Mouse (Mus musculus): ENCODE measurements around the gene Nrip1. TPM values are rescaled to one million over a fixed set of nuclear protein-coding genes. Genes with fewer than 3 reads are reported as not detected.

Gene Nrip1
- polyA plus RNA-seq, 1 experiment from 2014 or later: 17.4 TPM

- Histone ChIP-seq H3K36me3 (ENCODE audit: control insufficient read depth, insufficient read depth) (peaks cover 4% of the 10 kb centered on the region), H3K9me3 (replicated peaks; ENCODE audit: control insufficient read depth, low read length) (no peaks in the 10 kb centered on the region), H3K27me3 (ENCODE audit: control insufficient read depth, insufficient read depth, low read depth, low read length) (no peaks in the 10 kb centered on the region), H3K9ac (ENCODE audit: low read depth, low read length) (no peak overlapping the region), H3K4me3 (ENCODE audit: low read depth, low read length) (no peak overlapping the region), H3K4me2 (ENCODE audit: low read depth, low read length) (no peak overlapping the region), H3K27ac (ENCODE audit: low read length) (no peak overlapping the region), H3K4me1 (ENCODE audit: control insufficient read depth, low read depth, low read length) (peaks cover under 1% of the 10 kb centered on the region; the same call in 1 of the 2 replicates)
- WGBS (ENCODE audit: insufficient replicate concordance): 83% methylated on average over 4 of the region's 4 CpGs
- no peak for ATAC-seq (ENCODE audit: low read depth)
Observed at GRCm38 (mm10) chr16:76306446-76306845, 67.2 kb downstream of the Nrip1 start.

- no peak for ATAC-seq (ENCODE audit: low read depth)
- Histone ChIP-seq H3K4me1 (ENCODE audit: control insufficient read depth, low read depth, low read length) (peaks cover 8% of the 10 kb centered on the region), H3K9ac (ENCODE audit: low read depth, low read length) (no peak overlapping the region), H3K4me2 (ENCODE audit: low read depth, low read length) (no peak overlapping the region), H3K27me3 (ENCODE audit: control insufficient read depth, insufficient read depth, low read depth, low read length) (no peaks in the 10 kb centered on the region), H3K4me3 (ENCODE audit: low read depth, low read length) (no peak overlapping the region), H3K27ac (ENCODE audit: low read length) (no peak overlapping the region), H3K9me3 (replicated peaks; ENCODE audit: control insufficient read depth, low read length) (no peaks in the 10 kb centered on the region), H3K36me3 (ENCODE audit: control insufficient read depth, insufficient read depth) (no peaks in the 10 kb centered on the region)
- 95% methylated on average over 6 of the region's 6 CpGs for WGBS (ENCODE audit: insufficient replicate concordance)
Observed at GRCm38 (mm10) chr16:76303436-76303835, 70.2 kb downstream of the Nrip1 start.

DNA sequence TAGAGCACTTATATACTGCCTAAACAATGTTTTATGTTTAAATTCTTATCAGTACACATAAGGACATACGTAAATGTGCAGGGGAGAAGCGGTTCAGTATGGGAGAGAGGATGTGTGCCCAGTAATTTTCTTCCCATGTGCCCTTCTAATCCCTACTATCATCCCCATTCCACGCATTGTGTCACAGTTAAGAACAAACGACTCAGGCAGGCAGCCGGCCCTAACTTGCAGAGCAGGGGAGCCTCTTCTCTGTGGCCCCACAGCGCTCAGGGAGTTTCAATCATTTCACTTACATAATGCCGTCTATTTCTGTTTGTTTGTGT is 71.9 kb downstream of the Nrip1 start:
- Histone ChIP-seq H3K27me3 (ENCODE audit: control insufficient read depth, insufficient read depth, low read depth, low read length) (no peaks in the 10 kb centered on the region), H3K27ac (ENCODE audit: low read length) (no peak overlapping the region), H3K36me3 (ENCODE audit: control insufficient read depth, insufficient read depth) (no peaks in the 10 kb centered on the region), H3K9ac (ENCODE audit: low read depth, low read length) (no peak overlapping the region), H3K9me3 (replicated peaks; ENCODE audit: control insufficient read depth, low read length) (no peaks in the 10 kb centered on the region), H3K4me1 (ENCODE audit: control insufficient read depth, low read depth, low read length) (peaks cover 8% of the 10 kb centered on the region), H3K4me3 (ENCODE audit: low read depth, low read length) (no peak overlapping the region), H3K4me2 (ENCODE audit: low read depth, low read length) (no peak overlapping the region)
- WGBS (ENCODE audit: insufficient replicate concordance): 61% methylated on average over 7 of the region's 7 CpGs
- 0 out of 2 replicates have a peak, but pooled peaks have one; percentile 4 for ATAC-seq (ENCODE audit: low read depth)

DNA sequence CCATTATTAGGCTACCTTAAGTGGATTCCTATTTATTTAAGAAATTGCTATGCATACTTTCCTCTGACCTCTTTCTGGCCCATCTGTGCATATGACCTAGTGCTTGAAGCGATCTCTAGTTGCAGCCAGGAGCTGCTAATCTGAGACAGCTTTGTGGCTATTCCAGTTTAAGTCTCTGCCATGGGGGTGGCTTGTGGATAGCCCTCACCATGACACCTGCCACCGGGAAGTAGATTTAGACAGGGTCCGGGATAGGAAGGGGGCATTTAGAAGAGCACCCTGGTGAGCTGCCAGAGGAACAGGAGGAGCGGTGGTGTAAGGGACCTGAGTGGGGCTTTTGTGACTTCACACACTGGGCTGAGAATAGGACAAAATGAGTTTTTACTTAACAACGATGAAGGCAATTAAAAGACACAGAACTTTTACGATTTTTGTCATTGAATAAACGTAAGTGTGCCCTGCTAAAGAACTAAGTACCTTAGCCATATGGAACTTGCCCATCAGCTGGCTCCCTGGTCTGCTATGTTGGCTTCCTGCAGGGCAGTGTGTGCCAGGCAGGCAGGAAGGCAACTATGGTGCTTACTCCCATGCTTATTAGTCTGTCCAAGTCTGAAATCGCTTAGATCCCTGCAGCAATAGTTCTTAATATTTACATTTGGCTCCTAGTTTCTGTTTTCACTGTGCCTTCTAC is 72.4 kb downstream of the Nrip1 start:
- Histone ChIP-seq H3K4me2 (ENCODE audit: low read depth, low read length) (no peak overlapping the region), H3K36me3 (ENCODE audit: control insufficient read depth, insufficient read depth) (no peaks in the 10 kb centered on the region), H3K9me3 (replicated peaks; ENCODE audit: control insufficient read depth, low read length) (no peaks in the 10 kb centered on the region), H3K4me3 (ENCODE audit: low read depth, low read length) (no peak overlapping the region), H3K4me1 (ENCODE audit: control insufficient read depth, low read depth, low read length) (peaks cover 8% of the 10 kb centered on the region), H3K9ac (ENCODE audit: low read depth, low read length) (no peak overlapping the region), H3K27me3 (ENCODE audit: control insufficient read depth, insufficient read depth, low read depth, low read length) (no peaks in the 10 kb centered on the region), H3K27ac (ENCODE audit: low read length) (no peak overlapping the region)
- 80% methylated on average over 8 of the region's 8 CpGs for WGBS (ENCODE audit: insufficient replicate concordance)
- ATAC-seq (ENCODE audit: low read depth): no peak

DNA sequence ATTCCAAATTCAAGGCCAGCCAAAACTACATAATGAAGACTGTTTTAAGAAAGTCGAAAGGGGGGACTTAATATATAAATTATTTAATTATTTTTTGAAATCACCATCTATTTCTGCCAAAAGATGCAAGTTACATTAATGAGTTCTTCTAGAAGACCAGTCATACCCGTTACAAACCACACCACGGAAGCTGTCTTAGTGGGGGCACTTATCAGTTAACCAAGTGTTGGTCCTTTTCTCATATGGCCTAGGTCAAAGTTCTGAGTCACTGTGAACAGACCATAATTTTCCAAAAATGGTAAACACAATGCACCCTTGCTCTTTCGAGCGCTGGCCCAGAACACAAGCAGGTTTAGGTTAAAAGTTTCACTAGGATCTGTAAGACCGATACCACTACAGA is 73.2 kb downstream of the Nrip1 start:
- H3K4me1 ChIP-seq (ENCODE audit: control insufficient read depth, low read depth, low read length): peaks cover 8% of the 10 kb centered on the region
- no peak overlapping the region for H3K27ac ChIP-seq (ENCODE audit: low read length)
- no peak overlapping the region for H3K4me3 ChIP-seq (ENCODE audit: low read depth, low read length)
- no peak overlapping the region for H3K9ac ChIP-seq (ENCODE audit: low read depth, low read length)
- no peaks in the 10 kb centered on the region for H3K9me3 ChIP-seq (replicated peaks; ENCODE audit: control insufficient read depth, low read length)
- no peaks in the 10 kb centered on the region for H3K27me3 ChIP-seq (ENCODE audit: control insufficient read depth, insufficient read depth, low read depth, low read length)
- no peak overlapping the region for H3K4me2 ChIP-seq (ENCODE audit: low read depth, low read length)
- 56% methylated on average over 6 of the region's 6 CpGs for WGBS (ENCODE audit: insufficient replicate concordance)
- no peak for ATAC-seq (ENCODE audit: low read depth)
- H3K36me3 ChIP-seq (ENCODE audit: control insufficient read depth, insufficient read depth): no peaks in the 10 kb centered on the region

- Histone ChIP-seq H3K27ac (ENCODE audit: low read length) (no peak overlapping the region), H3K36me3 (ENCODE audit: control insufficient read depth, insufficient read depth) (peaks cover 3% of the 10 kb centered on the region), H3K9ac (ENCODE audit: low read depth, low read length) (no peak overlapping the region), H3K4me3 (ENCODE audit: low read depth, low read length) (no peak overlapping the region), H3K27me3 (ENCODE audit: control insufficient read depth, insufficient read depth, low read depth, low read length) (no peaks in the 10 kb centered on the region), H3K9me3 (replicated peaks; ENCODE audit: control insufficient read depth, low read length) (no peaks in the 10 kb centered on the region), H3K4me1 (ENCODE audit: control insufficient read depth, low read depth, low read length) (peaks cover 11% of the 10 kb centered on the region), H3K4me2 (ENCODE audit: low read depth, low read length) (no peak overlapping the region)
- no peak for ATAC-seq (ENCODE audit: low read depth)
- whole genome bisulfite sequencing (ENCODE audit: insufficient replicate concordance): 59% methylated on average over 2 of the region's 2 CpGs
Observed at GRCm38 (mm10) chr16:76299511-76299910, 74.1 kb downstream of the Nrip1 start.

DNA sequence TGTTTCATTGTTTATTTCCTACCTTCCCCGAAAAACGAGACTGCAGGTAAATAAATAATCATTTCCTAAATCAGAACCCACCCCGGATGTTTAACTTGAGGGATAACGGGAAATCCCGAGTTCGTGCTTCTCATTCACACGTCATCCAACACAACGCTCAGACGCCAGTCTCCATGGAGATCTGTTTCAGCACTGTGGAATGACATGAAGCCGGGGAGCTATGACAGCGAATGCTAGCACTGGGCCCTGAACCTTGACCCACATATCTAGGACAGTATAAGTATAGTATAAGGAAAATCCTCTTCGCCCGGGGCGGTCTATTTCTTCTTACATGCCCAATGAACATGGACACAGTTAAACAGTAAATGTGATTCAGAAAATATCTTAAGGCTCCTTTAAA is 78.3 kb downstream of the Nrip1 start:
- Histone ChIP-seq H3K9me3 (replicated peaks; ENCODE audit: control insufficient read depth, low read length) (no peaks in the 10 kb centered on the region), H3K4me2 (ENCODE audit: low read depth, low read length) (no peak overlapping the region), H3K4me1 (ENCODE audit: control insufficient read depth, low read depth, low read length) (peaks cover 17% of the 10 kb centered on the region), H3K4me3 (ENCODE audit: low read depth, low read length) (no peak overlapping the region), H3K27ac (ENCODE audit: low read length) (no peak overlapping the region), H3K9ac (ENCODE audit: low read depth, low read length) (no peak overlapping the region), H3K36me3 (ENCODE audit: control insufficient read depth, insufficient read depth) (peaks cover 37% of the 10 kb centered on the region), H3K27me3 (ENCODE audit: control insufficient read depth, insufficient read depth, low read depth, low read length) (no peaks in the 10 kb centered on the region)
- WGBS (ENCODE audit: insufficient replicate concordance): 89% methylated on average over 14 of the region's 14 CpGs
- no peak for ATAC-seq (ENCODE audit: low read depth)

- WGBS (ENCODE audit: insufficient replicate concordance): 79% methylated on average over 15 of the region's 15 CpGs
- no peak for ATAC-seq (ENCODE audit: low read depth)
- peak overlapping the region; percentile 71; the same call in 1 of the 2 replicates for H3K27ac ChIP-seq (ENCODE audit: low read length)
Observed at GRCm38 (mm10) chr16:76294550-76294949, 79.1 kb downstream of the Nrip1 start.

DNA sequence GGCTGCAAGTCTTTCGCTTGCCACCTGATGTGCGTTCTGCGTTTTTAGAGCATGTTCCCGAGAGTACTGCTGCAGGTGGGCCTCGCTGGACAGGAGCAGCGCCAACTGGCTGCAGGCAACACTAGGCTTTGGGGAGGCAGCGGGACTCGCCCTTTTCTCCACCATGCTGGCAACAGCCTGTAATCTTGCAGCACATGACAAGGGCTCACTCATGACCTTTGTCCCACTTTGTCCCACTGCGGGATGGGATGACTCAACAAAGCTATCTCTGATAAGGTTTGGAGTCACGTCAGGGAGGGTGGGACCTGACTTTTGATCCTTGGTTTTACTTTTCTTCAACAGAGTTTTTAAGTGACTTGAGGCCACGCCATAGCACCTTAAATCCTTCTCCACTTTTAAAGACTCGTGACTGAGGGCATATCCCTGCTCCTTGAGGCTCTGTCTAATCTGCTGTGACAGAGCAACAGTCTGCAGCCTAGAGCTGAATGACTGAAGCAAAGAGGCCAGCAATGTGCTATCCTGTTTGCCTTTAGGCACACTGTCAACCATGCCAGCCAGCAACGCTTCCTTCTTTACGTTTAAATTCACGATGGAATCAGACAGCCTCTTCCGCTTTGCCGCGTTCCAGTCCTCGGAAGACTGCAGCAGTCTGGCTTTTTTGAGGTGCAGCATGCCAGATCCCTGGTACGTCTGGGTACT is 79.7 kb downstream of the Nrip1 start:
- H3K4me1 ChIP-seq (ENCODE audit: control insufficient read depth, low read depth, low read length): peaks cover 17% of the 10 kb centered on the region
- H3K4me3 ChIP-seq (ENCODE audit: low read depth, low read length): no peak overlapping the region
- ATAC-seq (ENCODE audit: low read depth): peak; percentile 90
- no peaks in the 10 kb centered on the region for H3K9me3 ChIP-seq (replicated peaks; ENCODE audit: control insufficient read depth, low read length)
- peak overlapping the region; percentile 33 for H3K4me2 ChIP-seq (ENCODE audit: low read depth, low read length)
- no peaks in the 10 kb centered on the region for H3K27me3 ChIP-seq (ENCODE audit: control insufficient read depth, insufficient read depth, low read depth, low read length)
- H3K36me3 ChIP-seq (ENCODE audit: control insufficient read depth, insufficient read depth): peaks cover 40% of the 10 kb centered on the region
- 70% methylated on average over 20 of the region's 20 CpGs for WGBS (ENCODE audit: insufficient replicate concordance)
- no peak overlapping the region for H3K9ac ChIP-seq (ENCODE audit: low read depth, low read length)
- H3K27ac ChIP-seq (ENCODE audit: low read length): peak overlapping the region; percentile 71

More at GRCm38 (mm10) chr16:76294550-76294949, 79.1 kb downstream of the Nrip1 start:
- Histone ChIP-seq H3K4me1 (ENCODE audit: control insufficient read depth, low read depth, low read length) (peaks cover 17% of the 10 kb centered on the region), H3K9ac (ENCODE audit: low read depth, low read length) (no peak overlapping the region), H3K4me3 (ENCODE audit: low read depth, low read length) (no peak overlapping the region), H3K9me3 (replicated peaks; ENCODE audit: control insufficient read depth, low read length) (no peaks in the 10 kb centered on the region), H3K4me2 (ENCODE audit: low read depth, low read length) (no peak overlapping the region), H3K36me3 (ENCODE audit: control insufficient read depth, insufficient read depth) (peaks cover 37% of the 10 kb centered on the region), H3K27me3 (ENCODE audit: control insufficient read depth, insufficient read depth, low read depth, low read length) (no peaks in the 10 kb centered on the region)
